Mouse (Mus musculus) neural tube, postnatal 0 days (tissue): ENCODE measurements around the gene Tmtc1. TPM values are rescaled to one million over a fixed set of nuclear protein-coding genes. Genes with fewer than 3 reads are reported as not detected.

Source experiments
- polyA plus RNA-seq: library from polyadenylated mRNA; unstranded; fragments of >200 nt; fragmentation: Nextera tagmentation; extraction: Ambion mirVana; gene quantifications from 2 replicates; pipeline ENCODE4 v1.2.1, GENCODE M21; 2015

The Tmtc1 gene
- polyA plus RNA-seq, result 4.5 and 4.8 TPM in 2 replicates

DNA sequence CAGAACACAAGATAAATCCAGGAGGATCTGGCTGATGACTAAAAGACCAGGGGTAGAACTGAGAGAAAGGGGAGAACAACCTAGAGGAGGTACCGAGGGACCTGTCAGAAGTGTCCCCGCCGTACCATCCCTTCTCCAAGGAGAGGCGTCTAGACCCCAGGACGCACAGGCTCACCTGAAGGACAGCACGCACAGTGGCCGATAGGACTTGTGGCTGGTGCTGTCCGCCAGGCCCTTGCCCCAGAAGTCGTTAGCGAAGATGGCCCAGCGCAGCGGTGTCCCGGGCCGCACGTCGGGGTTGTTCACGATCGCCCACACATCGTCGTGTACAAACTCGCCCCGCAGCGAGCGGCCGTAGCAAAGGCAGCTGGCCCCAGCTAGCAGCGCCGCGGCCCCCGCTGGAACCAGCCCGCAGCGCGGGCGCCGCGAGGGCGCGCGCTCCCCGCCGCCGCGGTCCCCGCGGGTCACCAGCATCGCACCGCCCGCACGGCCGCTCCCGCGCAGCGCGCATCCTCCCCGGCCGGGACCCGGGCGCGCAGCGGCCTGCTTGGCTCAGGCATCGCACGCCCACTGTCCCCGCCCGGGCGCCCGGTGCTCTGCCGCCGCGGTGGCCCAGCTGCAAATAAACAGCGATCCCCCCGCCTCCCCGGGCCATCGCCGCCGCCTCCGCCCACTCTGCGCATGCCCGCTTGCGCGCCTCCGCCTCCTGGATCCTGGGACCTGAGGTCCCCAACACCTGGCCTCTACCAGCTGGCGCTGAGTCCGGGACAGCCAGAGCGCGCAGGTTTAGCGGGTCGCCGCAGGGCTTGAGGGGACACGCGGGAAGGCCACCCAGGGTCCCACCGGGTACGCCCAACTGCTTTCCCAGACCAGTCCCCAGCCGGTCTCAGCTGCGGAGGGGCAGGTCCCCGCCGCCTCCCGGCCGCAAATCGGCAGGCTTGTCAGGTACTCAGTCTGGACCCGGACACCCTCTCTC, at the start of gene Tmtc1:
Tmtc1 (minus strand) TSS at position 664 of the 976 bp plus-strand sequence.

DNA sequence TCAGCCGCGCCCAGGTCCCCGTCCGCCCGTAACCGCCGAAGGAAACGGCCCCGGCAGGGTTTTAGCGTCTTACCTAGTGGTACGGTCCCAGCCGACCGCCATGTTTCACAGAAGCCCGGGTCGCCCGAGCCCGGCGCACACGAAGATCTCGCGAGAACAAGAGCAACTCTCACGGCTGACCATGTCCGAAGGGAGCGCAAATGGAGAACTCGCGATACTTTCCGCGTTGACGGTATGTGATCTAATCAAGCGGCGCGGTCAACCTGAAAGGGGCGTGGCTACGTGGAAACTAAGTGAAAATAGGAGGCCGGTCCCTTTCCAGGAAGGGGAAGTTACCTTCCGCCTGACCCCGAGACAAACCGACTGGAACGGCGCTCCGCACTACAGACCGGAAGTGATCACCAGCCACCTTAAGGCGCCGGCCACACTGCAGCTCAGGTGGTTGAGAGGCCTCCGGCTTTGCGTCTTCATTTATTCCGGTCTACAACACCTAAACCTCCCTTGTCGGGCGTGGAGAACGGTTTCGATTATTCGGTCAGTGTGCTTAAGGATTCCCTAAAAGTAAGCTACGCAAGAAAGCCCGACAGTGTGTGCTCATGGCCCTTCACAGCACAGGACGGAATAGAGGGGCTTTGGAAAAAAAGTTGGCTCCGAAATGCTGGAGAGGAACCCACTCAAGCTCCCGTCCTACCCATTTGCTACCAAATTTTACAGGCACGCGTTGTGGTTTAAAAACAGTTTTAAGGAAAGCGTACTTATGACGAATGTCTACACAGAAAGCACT, 232.1 kb downstream of the Tmtc1 start, which contains the start of gene Ergic2:
Ergic2 (minus strand) TSS at position 478 of the 784 bp plus-strand sequence.

Other genes starting within 250 kb of the Tmtc1 start
- gene Ergic2, start 232.0 kb downstream of the Tmtc1 start, polyA plus RNA-seq, result 185 and 228 TPM in 2 replicates